Mouse (Mus musculus): Measurements from ENCODE around the gene Coa3. TPM values are rescaled to one million over a fixed set of nuclear protein-coding genes. Genes with fewer than 3 reads are reported as not detected.

Gene Coa3
- polyA plus RNA-seq, 1 experiment from 2014 or later, result 198 TPM

DNA sequence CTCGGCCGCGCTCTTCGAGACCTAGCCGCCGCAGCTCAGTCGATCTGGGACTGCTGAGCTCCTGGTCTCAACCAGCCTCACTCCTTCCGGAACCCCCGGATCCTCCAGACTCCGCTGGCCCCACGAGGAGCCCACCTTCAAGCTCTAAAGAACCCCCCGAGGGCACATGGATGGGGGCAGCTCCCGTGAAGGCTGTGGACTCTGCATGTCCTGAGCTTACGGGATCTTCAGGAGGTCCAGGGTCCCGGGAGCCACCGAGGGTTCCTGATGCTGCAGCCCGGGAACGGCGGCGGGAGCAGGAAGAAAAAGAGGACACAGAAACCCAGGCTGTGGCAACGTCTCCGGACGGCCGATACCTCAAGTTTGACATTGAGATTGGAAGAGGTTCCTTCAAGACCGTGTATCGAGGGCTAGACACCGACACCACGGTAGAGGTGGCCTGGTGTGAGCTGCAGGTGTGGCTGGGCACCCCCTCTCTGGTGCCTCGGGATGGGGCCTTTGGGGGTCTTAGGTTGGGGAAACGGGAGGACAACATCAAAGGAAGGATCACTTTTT, 18.0 kb downstream of the Coa3 start:
- Histone ChIP-seq H3K27me3 (peaks cover 59% of the 10 kb centered on the region), H3K4me2 (replicated peaks) (peak overlapping the region; percentile 98), H3K9ac (replicated peaks) (peak overlapping the region; percentile 71), H3K4me3 (peak overlapping the region; percentile 50), H3K4me1 (peaks cover 53% of the 10 kb centered on the region), H3K9me3 (no peaks in the 10 kb centered on the region), H3K27ac (replicated peaks) (peak overlapping the region; percentile 58), H3K36me3 (peaks cover 10% of the 10 kb centered on the region; the same call in 1 of the 2 replicates)
- WGBS, result under 1% methylated on average over 30 of the region's 30 CpGs
- no peak; the same call in 1 of the 2 replicates for ATAC-seq (ENCODE audit: low FRiP score, low read depth)

- H3K27me3 ChIP-seq, result peaks cover 52% of the 10 kb centered on the region
- peak within 1 kb of the TSS; percentile 58 for H3K27ac ChIP-seq (replicated peaks)
- WGBS, result 0% methylated on average over 42 of the region's 43 CpGs
- H3K4me2 ChIP-seq (replicated peaks), result peak within 1 kb of the TSS; percentile 98
- ATAC-seq (ENCODE audit: low FRiP score, low read depth), result peak; percentile 80
- H3K9ac ChIP-seq (replicated peaks), result peak within 1 kb of the TSS; percentile 71
- peak within 1 kb of the TSS; percentile 50 for H3K4me3 ChIP-seq
- H3K36me3 ChIP-seq, result peaks cover 11% of the 10 kb centered on the region; the same call in 1 of the 2 replicates
- H3K9me3 ChIP-seq, result no peaks in the 10 kb centered on the region
- H3K4me1 ChIP-seq, result peaks cover 50% of the 10 kb centered on the region
Observed at GRCm38 (mm10) chr11:101259948-101260825, 18.7 kb downstream of the Coa3 start, which contains the start of gene Wnk4. Gene Wnk4 (plus strand): TSS chr11:101260567.

- Histone ChIP-seq H3K4me2 (replicated peaks) (peak overlapping the region; percentile 98), H3K9ac (replicated peaks) (no peak overlapping the region), H3K9me3 (no peaks in the 10 kb centered on the region), H3K27me3 (peaks cover 44% of the 10 kb centered on the region), H3K4me3 (peak overlapping the region; percentile 50; the same call in 1 of the 2 replicates), H3K4me1 (peaks cover 47% of the 10 kb centered on the region), H3K27ac (replicated peaks) (peak overlapping the region; percentile 47; the same call in 1 of the 2 replicates), H3K36me3 (peaks cover 11% of the 10 kb centered on the region; the same call in 1 of the 2 replicates)
- WGBS, result 41% methylated on average over 6 of the region's 6 CpGs
- ATAC-seq (ENCODE audit: low FRiP score, low read depth), result no peak
Observed at GRCm38 (mm10) chr11:101259261-101259712, 19.6 kb downstream of the Coa3 start.

- no peaks in the 10 kb centered on the region for H3K9me3 ChIP-seq
- H3K4me3 ChIP-seq, result no peak overlapping the region
- no peak overlapping the region for H3K9ac ChIP-seq (replicated peaks)
- H3K27me3 ChIP-seq, result peaks cover 12% of the 10 kb centered on the region
- no peak overlapping the region for H3K4me2 ChIP-seq (replicated peaks)
- H3K36me3 ChIP-seq, result peaks cover 11% of the 10 kb centered on the region; the same call in 1 of the 2 replicates
- H3K4me1 ChIP-seq, result peaks cover 34% of the 10 kb centered on the region
- ATAC-seq (ENCODE audit: low FRiP score, low read depth), result no peak
- WGBS, result 92% methylated on average over 13 of the region's 13 CpGs
- no peak overlapping the region for H3K27ac ChIP-seq (replicated peaks)
Observed at GRCm38 (mm10) chr11:101255826-101256775, 22.8 kb downstream of the Coa3 start.

DNA sequence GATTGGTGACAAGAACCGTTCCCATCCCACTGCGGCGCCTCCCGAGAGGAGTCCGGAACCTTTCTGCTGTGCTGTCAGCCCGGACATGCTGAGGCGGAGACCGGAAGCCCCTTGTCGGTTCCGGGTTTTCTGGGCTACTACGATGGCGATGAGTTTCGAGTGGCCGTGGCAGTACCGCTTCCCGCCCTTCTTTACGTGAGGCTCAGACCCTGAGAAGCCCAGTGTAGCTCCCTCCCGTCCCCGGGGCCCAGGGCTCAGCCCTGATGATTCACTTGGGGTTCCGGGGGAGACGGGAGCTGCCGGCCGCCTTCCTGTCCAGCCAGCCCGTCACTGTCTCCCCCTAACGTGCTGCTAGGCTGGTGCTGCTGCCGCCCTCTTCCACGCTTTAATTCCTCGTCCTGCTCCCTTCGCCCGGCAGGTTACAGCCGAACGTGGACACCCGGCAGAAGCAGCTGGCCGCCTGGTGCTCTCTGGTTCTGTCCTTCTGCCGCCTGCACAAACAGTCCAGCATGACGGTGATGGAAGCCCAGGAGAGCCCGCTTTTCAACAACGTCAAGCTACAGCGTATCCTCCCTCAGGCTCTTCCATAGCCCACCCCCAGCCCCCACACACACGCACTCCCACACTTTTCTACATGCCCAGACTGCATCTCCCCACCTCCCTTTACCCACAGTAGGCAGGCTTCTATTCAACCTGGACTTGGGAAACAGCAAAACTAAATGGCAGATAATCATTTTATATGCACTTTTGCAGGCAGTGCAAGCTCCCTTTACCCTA, 25.1 kb downstream of the Coa3 start, which contains the start of gene Vps25:
Vps25 (plus strand) TSS at position 95 of the 777 bp plus-strand sequence.
- peaks cover 8% of the 10 kb centered on the region; the same call in 1 of the 2 replicates for H3K36me3 ChIP-seq
- peaks cover 12% of the 10 kb centered on the region for H3K4me1 ChIP-seq
- peak within 1 kb of the TSS; percentile 58 for H3K4me3 ChIP-seq
- peak; percentile 56 for ATAC-seq (ENCODE audit: low FRiP score, low read depth)
- WGBS, result 1% methylated on average over 37 of the region's 40 CpGs
- H3K9me3 ChIP-seq, result no peaks in the 10 kb centered on the region
- peak within 1 kb of the TSS; percentile 76 for H3K27ac ChIP-seq (replicated peaks)
- no peaks in the 10 kb centered on the region; the same call in 1 of the 2 replicates for H3K27me3 ChIP-seq
- peak within 1 kb of the TSS; percentile 80 for H3K9ac ChIP-seq (replicated peaks)
- H3K4me2 ChIP-seq (replicated peaks), result peak within 1 kb of the TSS; percentile 77

GRCm38 (mm10) chr11:101252941-101253340, 26.0 kb downstream of the Coa3 start:
- Histone ChIP-seq H3K36me3 (peaks cover 8% of the 10 kb centered on the region; the same call in 1 of the 2 replicates), H3K4me2 (replicated peaks) (peak overlapping the region; percentile 77), H3K9me3 (no peaks in the 10 kb centered on the region), H3K9ac (replicated peaks) (peak overlapping the region; percentile 80), H3K4me3 (peak overlapping the region; percentile 58), H3K4me1 (peaks cover 12% of the 10 kb centered on the region), H3K27ac (replicated peaks) (peak overlapping the region; percentile 76; the same call in 1 of the 2 replicates), H3K27me3 (peaks cover 6% of the 10 kb centered on the region)
- 13% methylated on average over 7 of the region's 7 CpGs for WGBS
- ATAC-seq (ENCODE audit: low FRiP score, low read depth), result no peak

GRCm38 (mm10) chr11:101251031-101251430, 27.9 kb downstream of the Coa3 start:
- 92% methylated on average over 2 of the region's 2 CpGs for WGBS
- no peaks in the 10 kb centered on the region for H3K9me3 ChIP-seq

DNA sequence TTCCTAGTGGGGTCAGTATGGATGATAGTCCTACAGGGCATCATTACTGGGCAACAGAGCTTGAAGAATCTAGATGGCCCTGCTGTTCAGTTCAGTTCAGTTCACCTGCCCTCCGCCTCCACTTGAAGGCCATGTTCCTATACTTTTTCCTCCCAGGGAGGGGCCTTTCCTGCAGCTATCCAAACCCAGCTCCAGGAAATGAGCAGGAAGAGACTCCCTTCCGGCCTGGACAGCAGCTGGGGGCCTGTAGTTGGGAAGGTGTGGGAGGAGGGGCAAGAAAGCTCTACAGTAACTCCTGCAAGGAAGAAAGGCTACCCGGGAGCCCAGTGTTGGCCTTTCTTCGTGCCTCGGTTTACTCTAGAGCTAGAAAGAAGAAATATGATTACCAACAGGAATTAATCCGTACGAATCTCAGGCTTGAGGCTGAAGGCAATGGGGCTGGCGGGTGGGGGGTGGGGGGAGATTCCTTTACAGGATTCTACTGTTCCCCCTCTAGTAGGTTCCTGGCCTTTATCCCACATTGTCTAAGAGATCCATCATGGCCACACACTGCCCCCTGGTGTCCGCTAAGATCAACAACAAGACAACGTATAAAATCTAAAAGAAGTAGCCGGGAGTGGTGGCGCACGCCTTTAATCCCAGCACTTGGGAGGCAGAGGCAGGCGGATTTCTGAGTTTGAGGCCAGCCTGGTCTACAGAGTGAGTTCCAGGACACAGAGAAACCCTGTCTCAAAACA, 30.5 kb downstream of the Coa3 start:
- no peak overlapping the region for H3K9ac ChIP-seq (replicated peaks)
- peaks cover 45% of the 10 kb centered on the region for H3K27me3 ChIP-seq
- 38% methylated on average over 14 of the region's 14 CpGs for WGBS
- ATAC-seq (ENCODE audit: low FRiP score, low read depth), result no peak
- no peak overlapping the region for H3K4me3 ChIP-seq
- no peaks in the 10 kb centered on the region for H3K36me3 ChIP-seq
- H3K4me1 ChIP-seq, result peaks cover 19% of the 10 kb centered on the region
- no peak overlapping the region for H3K27ac ChIP-seq (replicated peaks)
- no peaks in the 10 kb centered on the region for H3K9me3 ChIP-seq
- H3K4me2 ChIP-seq (replicated peaks), result no peak overlapping the region

More at GRCm38 (mm10) chr11:101251031-101251430, 27.9 kb downstream of the Coa3 start:
- Histone ChIP-seq H3K4me3 (no peak overlapping the region), H3K9ac (replicated peaks) (no peak overlapping the region), H3K27me3 (peaks cover 25% of the 10 kb centered on the region), H3K4me2 (replicated peaks) (no peak overlapping the region), H3K27ac (replicated peaks) (no peak overlapping the region), H3K4me1 (peaks cover 22% of the 10 kb centered on the region), H3K36me3 (peaks cover 3% of the 10 kb centered on the region; the same call in 1 of the 2 replicates)
- no peak for ATAC-seq (ENCODE audit: low FRiP score, low read depth)

- Histone ChIP-seq H3K4me3 (no peak overlapping the region), H3K27me3 (peaks cover 45% of the 10 kb centered on the region), H3K27ac (replicated peaks) (no peak overlapping the region), H3K4me2 (replicated peaks) (no peak overlapping the region), H3K4me1 (peaks cover 14% of the 10 kb centered on the region; the same call in 1 of the 2 replicates), H3K9me3 (no peaks in the 10 kb centered on the region), H3K9ac (replicated peaks) (no peak overlapping the region), H3K36me3 (no peaks in the 10 kb centered on the region)
- ATAC-seq (ENCODE audit: low FRiP score, low read depth), result no peak
- WGBS, result 82% methylated on average over 6 of the region's 6 CpGs
Observed at GRCm38 (mm10) chr11:101247521-101248030, 31.3 kb downstream of the Coa3 start.

GRCm38 (mm10) chr11:101246702-101247012, 32.3 kb downstream of the Coa3 start:
- peaks cover 14% of the 10 kb centered on the region; the same call in 1 of the 2 replicates for H3K4me1 ChIP-seq
- H3K9me3 ChIP-seq, result no peaks in the 10 kb centered on the region
- H3K4me3 ChIP-seq, result peak overlapping the region; percentile 54
- no peak overlapping the region; the same call in 1 of the 2 replicates for H3K27ac ChIP-seq (replicated peaks)
- H3K9ac ChIP-seq (replicated peaks), result peak overlapping the region; percentile 73
- H3K36me3 ChIP-seq, result no peaks in the 10 kb centered on the region
- peaks cover 45% of the 10 kb centered on the region for H3K27me3 ChIP-seq
- peak; percentile 38; the same call in 1 of the 2 replicates for ATAC-seq (ENCODE audit: low FRiP score, low read depth)
- peak overlapping the region; percentile 85 for H3K4me2 ChIP-seq (replicated peaks)
- WGBS, result 5% methylated on average over 7 of the region's 7 CpGs
